Mouse (Mus musculus): Measurements from ENCODE around the gene Rap1gap.
A peak's percentile ranks its signal among the peaks of the same experiment; 100 is the strongest.

Rap1gap gene

DNA sequence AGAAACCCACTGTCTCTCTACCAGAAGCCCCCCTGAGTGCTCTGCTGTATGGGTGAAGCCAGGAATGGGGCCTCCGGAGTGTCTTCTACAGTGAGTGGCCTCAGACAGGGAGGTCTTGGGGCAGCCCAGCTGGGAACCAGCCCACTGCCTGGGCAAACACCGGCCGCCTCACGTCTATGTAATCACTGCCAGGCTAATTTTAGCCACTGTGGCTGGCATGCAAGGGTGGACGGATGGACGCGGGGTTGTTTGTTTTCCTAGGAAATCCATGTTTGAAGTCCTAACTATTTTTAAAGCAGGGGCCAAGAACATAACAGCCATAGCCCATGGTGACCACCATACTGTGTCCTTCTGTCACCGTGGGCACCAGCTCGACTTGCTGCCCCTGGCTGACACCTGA lies 85.6 kb downstream of the Rap1gap start:
- DNase-seq, result peak; percentile 27 to 48

DNA sequence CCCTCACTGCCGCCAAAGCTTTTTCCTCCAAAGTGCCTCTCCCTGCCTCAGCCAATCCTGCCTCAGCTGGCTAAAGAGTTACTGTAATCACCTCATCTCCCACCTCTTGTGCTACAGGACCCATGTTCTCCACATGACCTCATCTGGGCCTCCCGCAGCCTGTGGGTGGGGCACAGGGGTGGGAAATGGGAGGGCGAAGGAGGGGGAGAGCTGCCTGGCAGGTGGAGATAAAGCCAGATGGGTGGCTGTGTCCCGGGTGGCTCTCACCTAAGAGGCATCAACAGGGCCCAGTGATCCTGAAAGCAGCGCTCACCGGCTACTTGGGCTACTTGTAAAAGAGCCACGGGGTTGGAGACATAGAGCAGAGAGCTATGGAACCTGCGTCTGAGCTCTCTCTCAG lies 86.8 kb downstream of the Rap1gap start:
- DNase-seq, result no peak

DNA sequence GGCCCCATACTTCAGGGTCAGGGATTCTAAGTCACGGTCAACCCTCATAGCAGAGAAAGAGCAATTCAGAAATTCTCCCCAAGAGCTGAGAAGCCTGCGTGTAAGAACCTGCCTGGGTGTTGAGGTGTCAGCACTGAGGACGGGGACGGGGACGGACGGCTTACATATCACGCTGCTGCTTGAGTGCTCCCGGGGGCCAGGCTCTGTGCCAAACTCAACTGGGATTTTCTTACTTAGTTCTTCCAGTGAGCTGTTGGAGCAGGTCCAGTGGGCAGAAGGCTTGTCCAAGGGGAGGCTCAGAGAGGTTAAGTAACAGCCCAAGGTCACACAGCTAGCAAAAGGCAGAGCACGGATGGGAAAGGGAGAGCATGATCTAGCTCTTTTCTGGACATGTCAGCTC lies 87.2 kb downstream of the Rap1gap start:
- DNase-seq, result peak; percentile 46 to 58

DNA sequence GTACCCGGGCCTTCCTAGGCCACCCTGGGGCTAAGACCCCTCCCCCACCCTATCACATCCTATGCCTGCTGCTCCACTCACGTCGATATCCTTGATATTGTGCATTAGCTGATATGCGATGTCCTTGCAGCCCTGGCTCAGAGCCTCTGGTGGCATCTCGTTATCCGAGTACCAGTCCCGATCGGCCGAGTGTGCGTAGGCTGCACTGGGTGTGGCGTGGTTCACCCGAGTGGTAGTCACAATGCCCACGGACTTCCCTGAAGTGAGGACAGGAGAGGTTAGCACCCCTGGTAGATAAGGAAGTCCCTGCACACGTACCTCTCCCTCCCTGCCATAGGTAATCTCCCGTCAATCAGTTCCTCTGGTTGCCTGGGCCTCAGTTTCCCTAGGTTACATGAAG lies 87.9 kb downstream of the Rap1gap start:
- no peak for DNase-seq

DNA sequence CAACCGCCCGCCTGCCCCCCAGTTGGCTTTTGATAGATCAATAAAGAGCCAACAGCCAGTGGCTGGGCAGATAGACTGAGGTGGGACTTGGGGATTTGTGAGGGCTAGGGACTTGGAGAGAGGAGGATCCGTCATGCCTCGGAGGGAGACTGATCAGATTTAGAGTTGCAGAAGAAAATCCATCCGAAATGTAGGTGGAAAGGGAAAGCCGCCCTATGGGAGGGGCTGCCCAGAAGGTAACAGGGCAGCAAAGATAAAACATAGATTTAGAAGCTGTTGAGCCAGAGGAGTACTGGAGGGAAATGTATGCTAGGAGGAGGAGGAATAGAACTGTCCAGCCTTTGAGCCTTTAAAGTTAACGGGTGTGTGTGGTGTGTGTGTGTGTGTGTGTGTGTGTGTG lies 88.7 kb downstream of the Rap1gap start:
- no peak for DNase-seq

DNA sequence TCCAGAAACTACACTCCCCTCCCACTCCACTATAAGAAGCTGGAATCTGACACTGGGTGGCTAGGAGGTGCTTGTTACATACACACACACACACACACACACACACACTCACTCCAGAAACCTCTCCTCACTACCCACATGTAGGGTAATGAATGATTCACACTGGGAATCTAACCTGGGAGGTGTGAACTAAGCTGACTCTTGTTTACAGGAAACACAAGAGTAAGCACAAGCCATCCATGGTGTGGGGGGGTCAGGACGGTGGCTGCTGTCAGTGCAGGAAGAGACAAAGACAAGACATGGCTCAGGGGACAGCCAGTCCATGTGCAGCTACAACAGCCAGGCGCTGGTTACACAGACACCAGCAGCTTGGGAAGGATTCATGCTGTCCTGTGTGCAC lies 89.9 kb downstream of the Rap1gap start:
- no peak for DNase-seq

DNA sequence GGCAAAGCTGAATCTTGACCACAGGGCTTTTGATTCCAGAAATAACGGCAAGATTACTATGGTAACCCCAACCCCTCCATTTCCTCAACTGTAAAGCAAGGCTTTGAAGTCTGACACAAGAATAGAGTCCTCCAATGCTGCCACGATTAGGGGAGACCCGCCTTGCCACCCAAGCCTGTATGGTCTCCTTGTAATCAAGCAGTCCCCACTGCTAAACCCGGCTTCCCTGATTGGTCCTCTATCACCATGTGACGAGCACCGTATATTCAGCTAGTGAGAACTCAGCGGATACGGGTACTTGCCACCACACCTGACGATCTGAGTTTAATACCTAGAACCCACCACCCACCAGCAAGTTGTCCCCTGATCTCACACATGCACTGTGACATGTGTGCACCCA lies 98.4 kb downstream of the Rap1gap start:
- no peak for DNase-seq

DNA sequence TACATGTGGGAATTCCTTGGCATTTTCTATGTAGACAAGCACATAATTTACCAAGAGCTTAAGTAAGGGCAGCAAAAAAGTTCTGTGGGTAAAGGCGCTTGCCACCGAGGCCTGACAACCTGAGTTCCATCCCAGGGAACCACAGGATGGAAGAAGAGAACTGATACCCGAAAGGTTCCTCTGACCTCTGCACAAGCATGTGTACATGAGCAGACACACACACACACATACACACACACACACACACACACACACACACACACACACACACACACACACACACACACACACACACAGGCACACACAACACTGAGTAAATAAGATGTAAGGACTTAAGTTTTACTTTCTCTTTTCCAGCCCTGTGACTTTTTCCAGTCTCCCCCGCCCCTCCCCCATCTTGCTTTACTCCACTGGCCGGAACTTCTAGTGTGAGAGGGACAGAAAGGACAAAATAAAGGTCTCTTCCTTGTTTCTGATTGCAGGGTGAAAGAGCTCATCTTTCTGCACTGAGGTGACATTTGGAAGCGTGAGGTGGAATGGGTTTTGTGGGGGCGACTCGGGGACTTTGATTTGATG lies 99.5 kb downstream of the Rap1gap start:
- peak in 1 of 2 experiments; percentile 53 for DNase-seq

DNA sequence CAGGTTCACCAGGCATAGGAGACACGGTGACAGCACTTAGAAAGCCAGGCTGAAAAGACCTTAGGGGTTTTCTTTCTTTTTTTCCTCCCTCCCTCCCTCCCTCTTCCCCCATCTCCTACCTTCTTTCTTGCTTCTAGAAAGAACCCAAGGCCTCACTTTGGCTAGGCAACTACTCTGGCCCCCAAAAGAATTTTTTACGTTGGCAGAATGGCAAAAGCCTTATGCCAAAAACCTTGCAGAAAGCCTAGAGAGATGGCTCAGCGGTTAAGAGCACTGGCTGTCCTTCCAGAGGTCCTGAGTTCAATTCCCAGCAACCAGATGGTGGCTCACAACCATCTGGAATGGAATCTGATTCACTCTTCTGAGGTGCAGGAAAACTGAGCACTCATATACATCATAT lies 100.1 kb downstream of the Rap1gap start:
- DNase-seq, result no peak

DNA sequence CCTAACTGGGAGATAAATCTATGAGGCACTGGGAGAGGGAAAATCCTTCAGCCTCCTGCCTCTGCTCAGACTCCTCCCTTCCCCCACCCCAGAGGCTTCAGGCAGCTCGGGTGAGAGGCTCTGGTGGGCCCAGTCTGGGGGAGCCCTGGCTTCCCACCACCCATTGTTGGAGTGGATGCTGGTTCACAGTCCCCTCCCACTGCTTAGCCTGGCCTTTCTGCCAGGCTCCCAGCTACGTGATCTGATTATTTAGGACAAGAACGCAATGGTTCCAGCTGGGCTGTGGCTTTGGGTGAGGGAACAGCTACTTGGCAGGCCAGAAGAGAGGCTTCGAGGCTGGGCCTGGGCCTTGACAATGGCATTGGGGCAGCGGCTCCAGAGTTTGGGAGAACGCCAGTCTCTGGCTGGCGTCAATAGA lies 101.0 kb downstream of the Rap1gap start:
- DNase-seq, result no peak

DNA sequence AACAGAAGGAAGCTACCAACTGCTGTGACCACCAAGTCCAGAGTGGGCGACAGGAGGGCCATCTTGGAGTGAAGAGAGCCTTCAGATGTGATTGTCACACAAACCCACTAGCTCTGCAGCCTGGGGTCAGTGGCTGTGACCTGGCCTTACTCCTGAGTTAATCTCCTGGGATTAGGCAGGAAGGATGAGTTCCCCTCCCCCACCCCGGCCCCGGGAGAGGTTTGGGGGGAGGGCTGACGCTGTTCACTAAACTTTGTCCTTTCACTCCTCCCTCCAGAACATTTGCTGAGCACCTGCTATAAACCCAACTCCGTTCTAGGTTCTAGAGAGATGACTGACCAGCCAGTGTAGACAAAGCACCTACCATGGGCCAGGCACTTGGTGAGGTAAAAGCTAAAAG lies 101.8 kb downstream of the Rap1gap start:
- no peak for DNase-seq

DNA sequence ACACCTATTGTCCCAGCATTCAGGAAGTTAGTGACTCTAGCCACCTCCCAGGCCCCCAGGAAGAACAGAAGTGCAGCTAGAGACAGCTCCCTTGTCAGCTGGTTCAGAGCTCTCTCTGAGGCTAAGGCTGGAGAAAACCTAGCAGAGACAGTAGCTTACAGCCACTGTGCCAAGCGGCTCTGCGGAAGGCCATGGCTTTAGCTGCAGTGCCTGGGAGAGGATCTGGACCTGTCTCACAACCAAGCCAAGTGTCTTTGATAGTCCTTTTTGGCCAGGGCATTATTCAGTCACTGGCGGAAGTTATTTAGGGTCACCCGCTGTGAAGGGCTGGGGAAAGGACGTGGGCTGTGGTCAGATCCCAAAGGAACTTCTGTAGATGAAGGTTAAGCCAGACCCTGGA lies 103.9 kb downstream of the Rap1gap start:
- no peak for DNase-seq

DNA sequence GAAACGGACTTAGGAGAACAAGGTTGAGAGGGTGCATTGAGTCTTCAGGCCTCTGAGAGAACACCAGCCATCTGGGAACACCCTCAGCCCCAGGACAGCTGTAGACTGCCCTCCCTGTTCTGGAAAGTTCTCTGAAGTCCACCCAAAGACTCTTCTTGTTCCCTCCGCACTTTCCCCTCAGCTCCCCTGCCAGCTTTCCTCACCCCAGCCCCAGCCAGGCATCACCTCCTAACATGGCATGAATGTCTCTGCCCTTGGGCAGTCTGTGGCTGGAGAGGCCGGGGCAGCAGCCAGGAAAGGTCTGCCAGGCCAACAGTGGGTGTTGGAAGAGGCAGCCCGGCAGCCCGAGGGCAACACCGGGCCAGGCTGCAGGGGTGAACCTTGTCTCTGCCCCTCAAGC lies 104.3 kb downstream of the Rap1gap start:
- DNase-seq, result no peak

DNA sequence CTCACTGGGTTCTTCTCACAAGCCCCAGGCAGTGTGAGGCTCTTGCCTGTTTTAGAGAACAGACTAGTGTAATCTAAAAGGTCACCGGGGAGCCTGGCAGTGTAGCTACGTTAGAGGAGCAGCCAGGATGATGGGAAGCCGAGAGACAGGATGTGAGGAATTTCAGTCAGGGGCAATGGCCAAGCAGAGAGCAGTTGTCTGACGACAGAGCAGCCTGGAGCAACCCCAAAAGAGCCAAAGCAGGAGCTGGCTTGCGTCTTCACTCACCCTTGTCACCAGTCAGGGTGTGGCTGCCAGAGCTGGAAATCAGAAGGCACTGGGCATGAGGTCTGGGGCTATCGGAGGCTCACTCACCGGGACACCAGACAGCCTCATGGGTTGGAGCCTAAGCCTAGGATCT lies 105.1 kb downstream of the Rap1gap start:
- DNase-seq, result peak in 1 of 2 experiments; percentile 56

DNA sequence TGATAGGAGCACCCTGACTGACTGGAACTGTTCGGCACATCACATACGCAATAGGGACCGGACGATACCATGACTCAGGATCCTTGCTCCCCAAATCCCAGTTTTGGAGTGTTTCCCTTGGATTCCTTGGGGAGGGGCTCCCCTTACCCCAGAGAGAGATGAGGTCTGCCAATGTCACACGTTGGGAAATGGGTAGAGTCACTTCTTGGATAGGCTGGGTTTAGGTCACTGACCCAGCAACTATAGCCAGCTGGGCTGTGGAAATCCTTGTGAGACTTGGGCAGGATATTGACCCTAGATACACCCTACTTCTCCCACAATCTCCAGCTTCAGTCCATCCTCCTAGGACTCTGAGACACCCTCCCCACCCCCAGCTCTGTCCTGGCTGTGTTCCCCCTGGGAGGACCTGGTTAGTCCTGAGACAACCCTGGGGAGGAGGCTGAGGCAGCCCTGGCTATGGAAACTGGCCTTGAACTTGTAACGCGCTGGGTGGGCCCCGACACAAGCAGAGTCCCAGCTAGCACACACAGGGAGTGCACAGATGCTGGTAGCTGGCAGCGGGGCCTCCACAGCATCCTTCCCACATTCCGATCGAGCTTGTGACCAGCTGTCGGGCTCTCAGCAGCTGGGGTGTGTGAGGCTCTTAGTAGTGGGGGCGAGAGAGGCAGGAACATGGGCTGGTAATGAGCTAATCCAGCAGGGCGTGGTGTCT lies 106.5 kb downstream of the Rap1gap start:
- DNase-seq, result peak; percentile 49 to 85

DNA sequence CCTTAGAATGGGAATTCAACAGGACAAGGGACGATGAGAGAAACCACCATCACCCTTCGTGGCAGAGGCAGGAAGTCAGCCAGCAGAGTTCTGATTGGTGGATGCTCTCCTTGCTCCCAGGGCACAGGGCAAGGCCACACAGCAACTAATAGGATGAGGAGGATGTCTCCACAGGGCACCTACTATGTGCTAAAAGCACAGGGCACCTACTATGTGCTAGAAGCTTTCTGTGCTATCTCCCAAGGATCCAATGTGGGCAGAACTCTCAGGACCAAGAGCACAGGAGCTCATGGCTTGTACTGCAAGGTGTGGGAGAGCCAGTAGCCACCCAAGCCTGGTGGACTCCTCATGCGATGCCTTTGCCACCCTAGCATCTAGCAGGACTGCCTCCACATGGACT lies 107.2 kb downstream of the Rap1gap start:
- no peak for DNase-seq

DNA sequence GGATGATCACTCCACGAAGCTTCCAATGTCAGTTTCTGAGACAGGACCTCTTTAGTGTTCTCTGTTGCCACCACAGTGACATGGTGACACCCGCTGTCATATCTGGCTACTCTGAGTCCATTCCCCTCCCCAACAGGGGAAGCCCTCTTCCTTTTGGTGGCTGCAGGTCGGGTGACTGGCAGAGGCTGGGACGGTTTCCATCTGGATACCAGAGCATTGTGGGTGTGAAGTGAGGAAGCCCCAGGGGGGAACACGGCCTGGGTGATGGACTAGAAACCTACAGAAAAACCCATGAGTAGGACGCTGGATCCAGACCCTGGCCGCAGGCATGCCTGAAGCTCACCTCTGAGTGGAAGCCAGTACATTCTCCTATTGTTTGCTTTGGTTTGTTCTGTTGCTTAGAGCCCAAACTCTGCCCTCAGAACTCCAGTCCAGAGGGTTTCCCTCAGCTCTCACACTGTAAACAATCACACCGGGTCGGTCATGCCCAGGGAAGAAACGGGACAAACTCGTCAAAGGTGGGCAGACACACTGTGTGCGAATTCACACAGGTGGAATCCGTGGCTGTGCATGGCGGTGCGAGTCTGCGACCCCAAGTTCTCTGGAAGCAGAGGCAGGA lies 108.0 kb downstream of the Rap1gap start:
- no peak for DNase-seq

DNA sequence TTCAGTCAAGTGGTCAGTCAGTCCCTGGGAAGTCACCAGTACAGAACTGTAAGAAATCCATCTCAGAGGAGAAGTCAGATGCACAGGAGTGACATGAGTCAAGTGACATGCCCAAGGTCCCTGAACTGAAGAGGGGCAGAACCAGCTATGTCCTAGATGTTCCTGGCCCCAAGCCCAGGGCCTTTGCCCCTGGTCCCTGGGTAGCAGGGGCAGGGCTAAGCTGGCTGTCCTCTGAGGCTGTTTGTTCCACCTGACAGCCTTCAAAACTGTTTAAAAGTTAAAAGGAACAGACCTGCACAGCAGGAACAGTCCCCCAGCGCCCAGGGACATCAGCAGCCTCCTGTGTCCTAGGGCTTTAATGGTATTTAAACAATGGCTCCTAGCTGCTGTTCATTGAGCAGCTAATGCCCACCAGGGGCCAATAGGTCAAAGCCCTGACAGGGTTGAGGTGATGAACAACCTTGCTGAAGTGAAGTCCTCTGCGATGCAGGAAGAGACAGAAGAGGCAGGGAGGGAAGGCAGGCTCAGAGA lies 108.9 kb downstream of the Rap1gap start:
- no peak for DNase-seq

DNA sequence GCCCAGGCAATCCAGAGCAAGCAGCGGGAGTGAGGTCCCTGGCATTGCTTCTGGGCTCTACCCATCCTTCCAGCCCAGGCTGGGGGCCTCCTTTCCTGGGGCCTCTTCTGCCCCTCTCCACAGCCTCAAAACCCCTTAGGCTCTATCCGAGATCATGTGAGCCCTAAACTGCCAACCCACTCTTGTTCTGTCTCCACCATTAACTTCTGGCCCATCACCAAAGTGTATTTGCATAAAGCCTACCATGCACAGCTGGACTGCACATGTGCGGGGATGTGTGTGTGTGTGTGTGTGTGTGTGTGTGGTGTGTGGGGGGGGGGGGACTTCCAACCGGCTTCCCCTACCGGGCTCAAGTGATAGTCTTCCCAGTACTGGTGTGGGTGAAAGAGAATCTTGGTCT lies 109.5 kb downstream of the Rap1gap start:
- DNase-seq, result no peak

DNA sequence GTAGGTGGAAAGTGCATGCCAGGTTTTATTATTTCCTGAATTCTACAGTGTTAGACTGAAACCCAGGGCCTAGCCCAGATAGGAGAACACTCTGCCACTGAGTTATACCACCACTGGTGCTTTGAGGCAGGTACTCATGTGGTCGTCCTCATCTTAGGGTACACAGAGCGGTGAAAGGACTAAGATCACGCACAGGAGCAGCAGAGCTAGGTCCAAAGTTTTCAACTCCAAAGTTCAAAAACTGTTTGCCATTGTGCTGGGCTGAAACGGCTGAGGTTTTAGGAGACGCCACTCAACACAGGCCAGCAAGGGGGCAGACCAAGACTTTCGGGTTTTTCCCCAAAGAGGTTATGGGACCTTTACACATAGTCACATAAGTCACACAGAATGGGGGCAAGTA lies 110.0 kb downstream of the Rap1gap start:
- no peak for DNase-seq

DNA sequence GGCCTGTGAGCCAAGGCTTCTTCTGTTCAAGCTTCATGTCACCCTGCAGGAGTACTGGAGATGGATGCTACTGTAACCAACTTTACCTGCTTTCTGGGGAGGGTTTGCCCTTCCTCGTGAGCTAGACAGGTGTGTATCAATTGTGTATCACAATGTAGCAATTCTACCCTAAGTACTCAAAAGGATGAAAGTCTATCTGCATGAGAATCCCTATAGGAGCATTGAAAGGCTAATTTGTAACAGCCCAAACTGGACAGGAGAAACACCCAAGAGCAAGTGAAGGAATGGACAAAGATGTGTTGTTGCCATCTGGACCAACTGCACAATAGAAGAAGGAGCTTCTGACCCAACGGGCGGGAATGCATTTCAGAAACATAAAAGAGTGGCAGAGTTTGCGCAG lies 113.3 kb downstream of the Rap1gap start:
- DNase-seq, result no peak

DNA sequence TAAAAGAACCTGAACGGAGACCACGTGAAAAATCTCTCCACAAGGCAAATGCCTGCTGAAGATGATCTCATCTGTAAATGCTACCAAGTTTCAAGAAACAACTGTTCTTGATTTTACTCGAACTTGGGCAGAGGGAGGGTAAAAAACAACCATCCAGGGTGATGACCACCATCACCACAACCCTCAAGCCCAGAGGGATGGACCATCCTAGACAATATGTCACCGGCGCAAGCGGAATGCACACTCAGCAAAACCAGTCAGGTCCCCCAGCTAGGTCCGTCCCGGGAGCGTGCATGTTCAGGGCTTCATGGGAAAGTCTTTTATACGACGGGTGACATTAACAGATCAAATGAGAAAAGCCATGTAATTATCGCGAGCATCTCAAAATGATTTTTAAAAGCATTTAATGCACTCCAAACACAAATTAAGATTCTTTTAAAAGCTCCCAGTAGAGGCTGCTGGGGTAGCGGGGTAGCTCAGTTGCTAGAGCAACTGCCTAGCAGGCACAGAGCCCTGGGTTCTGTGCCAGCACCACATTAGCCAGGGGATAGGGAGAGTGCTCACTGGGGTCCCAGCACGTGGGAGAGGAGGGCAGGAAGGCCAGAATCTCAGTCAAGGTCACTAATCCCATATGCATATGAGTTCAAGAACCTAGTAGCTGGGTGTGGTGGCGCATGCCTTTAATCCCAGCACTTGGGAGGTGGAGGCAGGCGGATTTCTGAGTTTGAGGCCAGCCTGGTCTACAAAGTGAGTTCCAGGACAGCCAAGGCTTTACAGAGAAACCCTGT lies 114.1 kb downstream of the Rap1gap start:
- no peak for DNase-seq
